In the genomic region with DNA sequence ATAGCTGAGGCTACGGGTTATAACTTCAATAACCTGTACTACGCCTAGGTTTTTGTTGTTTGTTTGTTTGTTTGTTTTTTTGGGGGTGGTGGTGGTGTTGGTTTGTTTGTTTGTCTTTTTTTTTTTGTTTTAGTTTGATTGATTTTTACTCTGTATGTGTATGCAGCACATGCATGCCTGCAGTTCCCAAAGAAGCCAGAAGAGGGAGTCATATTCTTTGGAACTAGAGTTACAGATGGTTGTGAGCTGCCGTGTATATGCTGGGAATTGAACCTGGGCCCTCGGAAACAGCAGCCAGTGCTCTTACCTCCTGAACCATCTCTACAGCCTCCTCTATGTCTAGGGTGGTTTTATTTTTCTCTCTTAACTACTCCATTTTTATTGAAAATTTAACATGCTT, we compare ENCODE assay signal across 19 mouse cellular contexts.
DNase-seq lines count a peak whose midpoint lies in the region; ATAC-seq and TF ChIP-seq lines count a peak whose summit lies in the region.
"Had no signal": no experiment of that assay in that cellular context is flagged by ENCODE, and none has a peak within 500 bp of the region (broad histone marks: within the 10 kb centered on the region; RNA-seq: fewer than 3 reads in every experiment).

No protein-coding gene starts in this region.

- intact Hi-C loops in gastrocnemius, adult 2 months (cut with DNase I): no loop called here
- intact Hi-C loops in gastrocnemius, postnatal 36 days (cut with DNase I): no loop called here

- 92% methylated on average over 4 of the region's 4 CpGs for WGBS in lung, embryonic 14.5 days

- no peaks in the 10 kb centered on the region for H3K36me3 ChIP-seq in lung, embryonic 14.5 days (ENCODE audit: insufficient read depth)
- H3K36me3 ChIP-seq: heart, embryonic 12.5 days; hindbrain, embryonic 15.5 days; midbrain, embryonic 13.5 days had no signal

- no peak overlapping the region for H3K27ac ChIP-seq in gastrocnemius, adult 2 months
- no peak overlapping the region for H3K27ac ChIP-seq in lung, embryonic 14.5 days (ENCODE audit: low read depth)
- H3K27ac ChIP-seq: hindbrain, embryonic 15.5 days; midbrain, embryonic 13.5 days had no signal

- ATAC-seq in lung, embryonic 14.5 days (ENCODE audit: insufficient read depth): no peak
- ATAC-seq: midbrain, embryonic 13.5 days had no signal

- no peaks in the 10 kb centered on the region for H3K4me1 ChIP-seq in lung, embryonic 14.5 days (ENCODE audit: insufficient read depth)
- H3K4me1 ChIP-seq: heart, embryonic 12.5 days had no signal

- H3K9me3 ChIP-seq in lung, embryonic 14.5 days (ENCODE audit: low read depth, low read length): no peaks in the 10 kb centered on the region
- H3K9me3 ChIP-seq: heart, embryonic 12.5 days; hindbrain, embryonic 15.5 days; midbrain, embryonic 13.5 days had no signal

- TF ChIP-seq CTCF in gastrocnemius, adult 2 months (IDR thresholded peaks at IDR 0.05): peak; percentile 39
- peak; percentile 30 for TF ChIP-seq CTCF in lung, embryonic 14.5 days (IDR thresholded peaks at IDR 0.05; ENCODE audit: low read depth)
- peak; percentile 17; the same call in 1 of the 2 replicates for TF ChIP-seq CTCF in brain, embryonic 14.5 days (IDR thresholded peaks at IDR 0.05; ENCODE audit: borderline replicate concordance, extremely low read depth, insufficient read depth, insufficient read length)

- no peak overlapping the region for H3K4me2 ChIP-seq in lung, embryonic 14.5 days
- H3K4me2 ChIP-seq: heart, embryonic 12.5 days; hindbrain, embryonic 15.5 days; midbrain, embryonic 13.5 days had no signal

- no peaks in the 10 kb centered on the region for H3K27me3 ChIP-seq in lung, embryonic 14.5 days (ENCODE audit: insufficient read depth, low read length)
- H3K27me3 ChIP-seq: heart, embryonic 12.5 days; hindbrain, embryonic 15.5 days; midbrain, embryonic 13.5 days had no signal

- TF ChIP-seq POLR2A in brain, embryonic 14.5 days (IDR thresholded peaks at IDR 0.05; ENCODE audit: borderline replicate concordance, extremely low read depth, insufficient read depth, insufficient read length, poor library complexity, severe bottlenecking): no peak

- H3K9ac ChIP-seq in lung, embryonic 14.5 days: no peak overlapping the region
- H3K9ac ChIP-seq: heart, embryonic 12.5 days; hindbrain, embryonic 15.5 days; midbrain, embryonic 13.5 days had no signal

- H3K4me3 ChIP-seq in gastrocnemius, adult 2 months: no peak overlapping the region
- H3K4me3 ChIP-seq in lung, embryonic 14.5 days (ENCODE audit: low read depth, low read length): no peak overlapping the region
- H3K4me3 ChIP-seq: heart, embryonic 12.5 days; hindbrain, embryonic 15.5 days; midbrain, embryonic 13.5 days had no signal

- no peak for DNase-seq in gastrocnemius, adult 2 months
- no peak for DNase-seq in gastrocnemius, postnatal 36 days
- no peak for DNase-seq in lung, embryonic 14.5 days
- DNase-seq in lung, postnatal 36 days: no peak
- peak; percentile 1 for DNase-seq in A20 (ENCODE audit: low read depth, low spot score)
- no peak for DNase-seq in brain, embryonic 14.5 days (ENCODE audit: low read depth)
- no peak for DNase-seq in spleen, postnatal 36 days (ENCODE audit: low spot score in 2 of 2)
- DNase-seq in embryo, embryonic 10 days (ENCODE audit: low spot score): no peak
- DNase-seq: adrenal gland, postnatal 14 days; cerebellum, adult 8-10 months; gastrocnemius, postnatal 10 days; kidney, adult 18-20 months; kidney, postnatal 36 days; lung, adult 2 months; retina, postnatal 1 day; right cerebral cortex, postnatal 4 days had no signal
